Mouse (Mus musculus): Measurements from ENCODE around the gene En2.

Gene En2

DNA sequence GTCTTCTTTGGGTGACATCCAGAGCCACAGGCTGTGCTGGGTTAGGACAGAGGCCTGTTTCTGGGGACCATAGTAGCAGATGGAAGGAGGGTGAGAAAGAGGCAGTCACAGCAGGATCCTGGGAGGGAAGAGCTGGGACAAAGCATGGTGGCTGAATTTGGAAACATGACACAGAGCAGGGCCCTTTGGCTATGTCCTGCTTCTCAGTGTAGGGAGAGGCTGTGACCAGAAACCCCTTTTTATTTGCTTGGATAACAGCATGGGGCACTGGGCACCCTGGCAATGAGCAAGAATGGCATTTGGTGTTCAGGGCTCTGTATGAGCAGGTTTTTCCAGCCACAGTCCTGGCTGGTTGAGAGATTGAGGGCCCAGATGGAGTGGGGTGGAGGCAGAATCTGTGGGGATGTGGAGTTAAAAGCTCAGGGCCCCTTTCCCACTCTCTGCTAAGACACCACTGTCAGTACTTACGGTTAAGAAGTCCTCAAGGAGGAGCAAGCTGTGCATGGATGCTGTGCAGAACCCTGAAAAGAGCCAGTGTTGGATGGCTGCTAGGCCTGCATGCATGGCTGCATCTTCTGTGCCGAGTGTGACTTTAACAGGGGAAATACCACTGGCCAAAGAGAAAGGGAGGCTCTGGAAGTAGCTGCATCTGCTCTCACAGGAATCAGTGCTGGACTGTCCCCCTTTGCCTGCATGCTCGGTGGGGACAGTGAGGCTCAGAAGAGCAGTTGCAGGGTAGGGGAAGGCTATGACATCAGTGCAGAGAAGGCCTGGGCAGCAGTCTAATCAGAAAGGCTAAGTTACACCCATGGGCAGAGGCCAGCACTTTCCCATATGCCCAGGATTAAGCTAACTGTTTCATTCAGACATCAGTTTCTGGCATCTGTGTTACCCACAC lies 26.0 kb downstream of the En2 start:
- peak; percentile 74 to 77 for DNase-seq

DNA sequence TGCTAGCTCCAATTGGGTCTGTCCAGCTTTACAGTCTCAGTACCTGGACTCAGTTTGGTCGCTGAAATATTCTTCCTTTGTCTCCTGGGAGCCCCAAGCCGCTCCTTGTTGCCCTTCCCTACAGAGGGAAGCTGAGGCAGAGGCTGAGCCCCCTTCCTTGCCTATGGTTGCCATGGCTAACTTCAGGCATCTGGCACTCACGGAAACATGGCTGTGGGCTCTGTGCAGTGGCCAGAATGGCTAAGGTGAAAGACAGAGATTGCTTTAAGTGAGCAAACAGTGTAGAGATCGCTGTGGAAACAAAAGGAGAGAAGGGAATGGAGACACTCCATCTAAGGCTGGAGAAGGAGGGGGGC lies 26.6 kb downstream of the En2 start:
- DNase-seq: no peak

- no peak for DNase-seq
These were observed 30.0 kb downstream of the En2 start for GRCm38 (mm10) chr5:28195473-28195872.

DNA sequence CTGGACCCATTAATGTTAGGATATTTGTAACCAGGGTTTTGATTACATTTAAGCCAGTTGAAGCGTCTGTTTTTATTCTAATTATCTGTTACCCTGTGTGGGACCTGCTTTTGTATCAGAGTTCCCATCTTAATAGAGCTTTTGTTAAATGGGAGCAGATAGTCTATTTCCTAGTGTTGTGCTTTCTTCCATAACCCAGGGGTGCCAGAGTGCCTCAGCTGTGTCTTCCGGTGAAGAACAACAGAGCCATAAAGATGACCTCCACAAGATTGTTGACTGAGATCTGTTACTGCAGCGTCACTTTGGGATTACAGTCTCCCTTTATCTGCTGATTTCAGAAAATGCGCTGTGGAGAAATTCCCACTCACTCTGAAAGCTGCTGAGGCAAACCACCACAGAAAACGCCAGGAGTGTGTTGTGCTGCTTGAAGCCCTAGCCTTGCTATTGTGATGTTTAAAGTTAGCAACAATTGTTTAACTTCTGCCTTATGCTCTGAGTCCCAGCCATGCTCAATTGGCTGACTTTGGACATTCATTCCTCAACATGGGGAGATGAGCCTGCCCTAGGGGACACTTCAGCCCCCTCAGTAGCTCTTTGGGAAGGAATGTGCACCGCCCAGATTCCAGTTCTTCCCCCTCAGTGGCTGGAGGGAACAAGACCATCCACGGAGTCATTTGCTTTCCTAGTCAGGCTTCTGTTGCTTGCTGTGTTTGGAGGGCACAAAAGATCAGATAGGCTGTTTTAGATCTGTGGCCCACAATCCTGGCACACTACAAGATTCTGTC lies 33.8 kb downstream of the En2 start:
- DNase-seq: no peak

- no peak for DNase-seq
These were observed 37.6 kb downstream of the En2 start for GRCm38 (mm10) chr5:28203086-28203485.

DNA sequence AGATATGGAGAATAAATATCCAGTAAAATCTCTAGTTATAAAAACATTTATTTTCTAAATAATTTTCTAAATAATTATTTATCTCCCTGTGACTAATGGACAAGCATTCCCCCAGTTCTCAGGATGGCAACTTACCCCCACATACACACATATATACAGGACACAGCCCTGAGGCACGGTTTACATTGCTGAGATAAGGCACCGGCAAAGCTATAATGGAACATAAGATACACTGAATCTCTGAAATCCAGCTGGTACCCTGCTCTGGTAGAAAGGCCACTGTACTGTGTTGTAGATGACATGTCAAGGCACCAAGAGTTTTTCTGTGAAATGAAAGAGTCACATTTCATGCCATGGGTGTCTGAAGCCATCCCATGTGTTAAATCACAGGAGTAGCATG lies 39.2 kb downstream of the En2 start:
- no peak for DNase-seq

- peak in 1 of 2 experiments; percentile 30 for DNase-seq
These were observed 41.0 kb downstream of the En2 start for GRCm38 (mm10) chr5:28206448-28206847.

GRCm38 (mm10) chr5:28207043-28207442 lies 41.5 kb downstream of the En2 start:
- peak in 1 of 2 experiments; percentile 44 for DNase-seq

- peak; percentile 60 for DNase-seq
These were observed 43.4 kb downstream of the En2 start for GRCm38 (mm10) chr5:28208726-28209520.

DNA sequence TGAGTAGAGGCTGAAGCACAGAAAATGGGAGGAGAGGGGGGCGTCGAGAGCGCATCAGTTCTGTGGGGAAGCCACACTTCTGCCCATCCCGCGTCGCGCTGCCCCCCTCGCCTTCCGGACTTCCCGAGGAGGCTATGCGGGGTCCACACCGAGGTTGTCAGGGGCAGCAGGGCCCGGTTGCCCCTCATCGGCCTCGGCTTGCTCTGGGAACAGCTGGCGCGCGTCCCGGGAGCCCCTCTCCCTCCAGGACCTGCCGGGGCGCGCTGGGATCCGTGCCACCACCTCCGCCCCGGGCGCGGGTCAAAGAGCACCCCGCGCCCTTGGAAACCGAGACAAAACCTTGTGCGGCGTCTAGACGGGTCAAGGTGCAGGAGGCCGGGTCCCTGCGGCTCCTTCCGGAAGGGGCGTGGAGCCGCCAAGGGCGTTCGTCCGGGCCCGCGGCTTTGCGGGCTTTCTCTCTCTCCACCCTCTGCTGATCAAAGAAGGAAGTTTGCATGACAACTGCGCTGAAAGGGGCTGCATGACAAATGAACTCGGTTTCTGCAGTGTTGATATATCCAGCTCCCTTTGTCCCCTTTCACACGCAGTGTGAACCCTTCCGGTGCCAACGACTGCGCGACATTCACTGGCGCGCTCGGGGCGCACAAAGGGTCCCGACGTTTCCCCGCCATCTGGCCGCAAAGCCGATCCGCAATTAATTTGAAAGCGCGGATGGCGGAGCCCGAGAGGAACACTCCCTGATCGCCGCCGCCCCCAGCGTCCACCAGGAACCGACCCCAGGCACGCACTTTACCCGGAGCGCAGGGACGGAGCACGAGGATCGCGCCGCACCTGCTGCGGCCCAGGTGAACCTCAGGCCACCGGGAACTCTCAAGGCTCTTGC lies 44.3 kb downstream of the En2 start:
- peak; percentile 65 to 77 for DNase-seq

- peak in 1 of 2 experiments; percentile 57 for DNase-seq
These were observed 45.4 kb downstream of the En2 start for GRCm38 (mm10) chr5:28210591-28211550.

DNA sequence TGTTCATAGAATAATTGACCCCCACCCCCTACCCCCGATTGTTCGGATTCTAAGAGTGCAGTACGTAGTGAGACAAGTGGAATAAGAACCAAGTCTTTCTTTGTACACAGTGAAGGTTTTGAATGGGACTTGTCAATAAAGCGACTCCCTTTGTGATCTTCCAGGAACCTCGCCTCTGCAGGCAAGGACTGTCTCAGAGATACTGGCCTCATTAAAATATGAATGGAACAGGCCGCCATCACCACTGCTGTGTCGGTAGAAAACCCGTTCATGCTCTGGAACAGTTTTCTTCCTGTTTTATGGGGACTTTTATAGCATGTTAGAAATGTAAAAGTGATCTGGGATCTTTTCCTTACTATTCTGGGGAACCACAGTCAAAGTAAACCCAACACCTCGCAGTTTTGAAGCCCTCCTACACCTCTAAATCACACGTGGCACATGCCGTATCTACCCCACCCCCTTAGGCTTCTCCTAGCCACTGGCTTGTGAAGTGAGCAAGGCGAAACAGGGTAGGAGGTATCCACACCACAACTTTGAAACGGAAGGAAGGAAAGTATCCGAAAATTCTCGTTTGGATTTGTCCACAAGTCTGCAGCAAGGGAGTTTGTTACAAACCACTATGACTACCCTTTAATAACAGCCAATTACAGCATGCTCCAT lies 46.3 kb downstream of the En2 start:
- peak in 1 of 2 experiments; percentile 40 for DNase-seq

GRCm38 (mm10) chr5:28213441-28213840 lies 47.9 kb downstream of the En2 start:
- DNase-seq: no peak

DNA sequence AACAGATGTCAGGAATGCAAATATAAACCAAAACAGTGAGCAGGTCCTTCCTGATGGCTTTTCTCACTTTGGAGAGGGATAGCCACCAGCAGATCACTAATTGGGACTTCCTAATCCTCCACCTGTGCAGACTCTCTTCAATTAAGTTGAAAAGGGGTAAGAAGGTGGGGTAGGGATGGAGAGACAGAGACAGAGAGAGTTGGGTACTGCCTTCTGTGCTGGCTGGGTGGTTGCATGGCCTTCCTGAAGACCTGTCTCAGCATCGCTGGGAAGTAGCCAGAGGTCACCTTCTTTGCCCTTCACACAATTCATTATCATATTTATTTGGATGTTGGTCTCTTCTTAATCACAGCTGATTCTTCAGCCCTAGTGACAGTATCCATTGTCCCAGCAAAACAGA lies 54.1 kb downstream of the En2 start:
- DNase-seq: no peak
